Mouse (Mus musculus): ENCODE measurements around the gene Zfr. TPM values are rescaled to one million over a fixed set of nuclear protein-coding genes. Genes with fewer than 3 reads are reported as not detected.

Zfr gene
- total and polyA plus RNA-seq, 2 experiments from 2014 or later = 175 to 212 TPM

DNA sequence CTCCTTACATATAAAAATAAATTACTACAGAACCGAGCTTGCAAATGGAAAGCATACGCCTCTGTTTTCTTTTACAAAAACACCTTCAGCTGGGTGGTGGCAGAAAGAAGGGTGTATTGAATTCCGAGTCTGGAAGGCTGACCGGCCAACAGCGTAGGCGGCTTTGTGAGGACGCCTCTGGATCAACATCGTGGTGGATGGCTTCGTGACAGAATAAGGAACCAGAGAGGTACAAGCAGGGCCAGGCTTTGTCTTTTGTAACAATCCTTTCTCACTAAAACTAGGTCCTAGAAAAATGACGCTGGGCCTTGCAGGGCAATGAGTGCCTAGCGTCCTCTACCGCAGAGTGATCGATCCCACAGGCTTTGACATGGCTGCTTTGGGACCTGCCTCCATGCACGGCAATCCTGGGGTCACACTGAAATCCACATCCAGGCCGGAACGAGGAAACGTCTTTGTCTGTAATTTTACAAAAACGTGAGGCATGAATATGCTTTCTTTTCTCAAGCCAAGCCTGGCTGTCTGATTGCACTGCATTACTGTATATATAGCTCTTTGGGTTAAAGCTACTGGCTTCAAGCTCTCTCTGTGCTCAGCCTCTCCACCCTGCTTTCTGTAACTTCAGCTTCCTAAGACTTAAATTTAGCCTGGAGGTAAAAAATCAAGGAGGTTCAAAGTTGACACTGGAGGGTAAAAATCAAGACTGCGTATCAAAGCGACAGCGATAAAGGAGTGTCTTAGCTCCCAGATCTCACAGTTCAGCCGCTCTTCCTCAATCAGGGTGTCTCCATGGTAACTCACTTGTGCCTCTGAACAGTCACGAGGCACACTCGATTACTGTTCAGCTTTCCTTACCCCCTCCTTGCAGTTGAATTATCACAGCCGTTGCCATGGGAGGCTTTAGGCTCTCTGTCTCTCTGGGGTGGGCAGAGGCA lies 24.3 kb upstream of the Zfr start:
- no peaks in the 10 kb centered on the region for H3K9me3 ChIP-seq (ENCODE audit: low read length)
- no peak for TF ChIP-seq CTCF (IDR thresholded peaks at IDR 0.05; ENCODE audit: low read depth)
- H3K4me3 ChIP-seq (ENCODE audit: low read depth, low read length) = no peak overlapping the region
- WGBS = 54% methylated on average over 25 of the region's 25 CpGs
- H3K36me3 ChIP-seq (ENCODE audit: insufficient read depth) = no peaks in the 10 kb centered on the region
- DNase-seq (peak; percentile 84), ATAC-seq (peak; percentile 98)
- no peaks in the 10 kb centered on the region for H3K27me3 ChIP-seq (ENCODE audit: insufficient read depth, low read length)
- H3K27ac ChIP-seq (ENCODE audit: low read depth, low read length) = peak overlapping the region; percentile 97
- H3K4me1 ChIP-seq (ENCODE audit: insufficient read depth) = peaks cover 10% of the 10 kb centered on the region
- peak overlapping the region; percentile 11; the same call in 1 of the 2 replicates for H3K4me2 ChIP-seq (ENCODE audit: low read depth)
- H3K9ac ChIP-seq = peak overlapping the region; percentile 50

- no peak for ATAC-seq
- no peaks in the 10 kb centered on the region for H3K27me3 ChIP-seq (ENCODE audit: insufficient read depth, low read length)
- no peaks in the 10 kb centered on the region for H3K36me3 ChIP-seq (ENCODE audit: insufficient read depth)
- H3K9me3 ChIP-seq (ENCODE audit: low read length) = no peaks in the 10 kb centered on the region
- H3K4me3 ChIP-seq (ENCODE audit: low read depth, low read length) = no peak overlapping the region
- H3K9ac ChIP-seq = no peak overlapping the region
- H3K4me2 ChIP-seq (ENCODE audit: low read depth) = 0 out of 2 replicates have a peak overlapping the region, but pooled peaks have one; percentile 11
- H3K27ac ChIP-seq (ENCODE audit: low read depth, low read length) = peak overlapping the region; percentile 97
- H3K4me1 ChIP-seq (ENCODE audit: insufficient read depth) = peaks cover 10% of the 10 kb centered on the region
- DNase-seq = no peak
- TF ChIP-seq CTCF (IDR thresholded peaks at IDR 0.05; ENCODE audit: low read depth) = no peak
- WGBS = 66% methylated on average over 4 of the region's 4 CpGs
Observed at GRCm38 (mm10) chr15:12093961-12094566, 23.6 kb upstream of the Zfr start.

DNA sequence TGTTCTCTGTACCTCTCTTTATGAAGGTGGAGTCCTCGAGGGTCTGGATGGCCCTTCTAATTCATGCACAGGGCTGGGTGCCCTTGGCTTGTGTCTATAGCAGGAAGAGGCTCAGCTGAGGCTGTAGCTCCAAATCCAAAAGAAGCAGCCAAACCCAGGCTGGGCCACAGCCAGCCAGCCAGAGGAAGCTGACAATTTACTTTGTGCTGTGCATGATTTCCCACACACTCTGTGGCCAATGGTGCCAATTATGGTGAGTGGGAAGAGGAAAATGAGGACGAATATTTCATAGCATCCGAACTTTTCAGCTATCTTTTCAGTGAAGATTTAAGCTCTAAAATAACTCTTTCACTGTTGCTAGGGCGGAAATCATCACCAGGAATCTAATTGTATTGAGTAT lies 21.2 kb upstream of the Zfr start:
- no peaks in the 10 kb centered on the region for H3K36me3 ChIP-seq (ENCODE audit: insufficient read depth)
- no peaks in the 10 kb centered on the region for H3K27me3 ChIP-seq (ENCODE audit: insufficient read depth, low read length)
- 54% methylated on average over 4 of the region's 4 CpGs for WGBS
- no peak overlapping the region for H3K27ac ChIP-seq (ENCODE audit: low read depth, low read length)
- no peak overlapping the region for H3K4me2 ChIP-seq (ENCODE audit: low read depth)
- no peak overlapping the region for H3K9ac ChIP-seq
- DNase-seq (peak; percentile 81), ATAC-seq (peak; percentile 16; the same call in 1 of the 2 replicates)
- no peak for TF ChIP-seq CTCF (IDR thresholded peaks at IDR 0.05; ENCODE audit: low read depth)
- H3K4me1 ChIP-seq (ENCODE audit: insufficient read depth) = peaks cover 10% of the 10 kb centered on the region
- H3K9me3 ChIP-seq (ENCODE audit: low read length) = no peaks in the 10 kb centered on the region
- H3K4me3 ChIP-seq (ENCODE audit: low read depth, low read length) = no peak overlapping the region

- Histone ChIP-seq H3K4me1 (ENCODE audit: insufficient read depth) (peaks cover 10% of the 10 kb centered on the region), H3K4me3 (ENCODE audit: low read depth, low read length) (no peak overlapping the region), H3K36me3 (ENCODE audit: insufficient read depth) (no peaks in the 10 kb centered on the region), H3K27me3 (ENCODE audit: insufficient read depth, low read length) (no peaks in the 10 kb centered on the region), H3K9ac (no peak overlapping the region), H3K4me2 (ENCODE audit: low read depth) (no peak overlapping the region), H3K9me3 (ENCODE audit: low read length) (no peaks in the 10 kb centered on the region), H3K27ac (ENCODE audit: low read depth, low read length) (no peak overlapping the region)
- ATAC-seq (no peak), DNase-seq (no peak)
- TF ChIP-seq CTCF (IDR thresholded peaks at IDR 0.05; ENCODE audit: low read depth) = peak; percentile 13; the same call in 1 of the 2 replicates
- WGBS = 91% methylated on average over 5 of the region's 5 CpGs
Observed at GRCm38 (mm10) chr15:12097344-12097743, 20.3 kb upstream of the Zfr start.

DNA sequence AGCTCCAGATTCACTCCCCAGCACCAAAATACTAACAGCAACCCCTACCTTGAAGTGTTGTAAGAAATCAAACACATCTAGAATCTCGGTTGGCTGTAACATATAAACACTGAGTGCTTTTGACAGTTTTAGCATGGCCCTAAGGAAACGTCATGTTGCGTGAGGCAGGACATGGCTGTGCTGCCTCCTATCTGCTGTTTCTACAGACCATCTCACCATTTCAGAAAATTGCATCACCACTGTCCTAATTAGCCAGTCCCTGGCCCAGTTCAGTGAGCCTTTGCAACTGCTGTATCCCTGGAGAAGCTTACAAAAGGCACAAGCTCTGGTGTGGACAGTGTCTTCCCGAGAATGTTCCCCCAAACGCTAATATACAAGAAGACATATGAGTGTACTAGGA lies 16.7 kb upstream of the Zfr start:
- WGBS = 76% methylated on average over 5 of the region's 5 CpGs
- H3K4me1 ChIP-seq (ENCODE audit: insufficient read depth) = no peaks in the 10 kb centered on the region
- no peak overlapping the region for H3K27ac ChIP-seq (ENCODE audit: low read depth, low read length)
- no peaks in the 10 kb centered on the region for H3K27me3 ChIP-seq (ENCODE audit: insufficient read depth, low read length)
- ATAC-seq (no peak), DNase-seq (no peak)
- no peaks in the 10 kb centered on the region for H3K9me3 ChIP-seq (ENCODE audit: low read length)
- H3K9ac ChIP-seq = no peak overlapping the region
- H3K4me3 ChIP-seq (ENCODE audit: low read depth, low read length) = no peak overlapping the region
- no peak overlapping the region for H3K4me2 ChIP-seq (ENCODE audit: low read depth)
- no peaks in the 10 kb centered on the region for H3K36me3 ChIP-seq (ENCODE audit: insufficient read depth)
- no peak for TF ChIP-seq CTCF (IDR thresholded peaks at IDR 0.05; ENCODE audit: low read depth)

DNA sequence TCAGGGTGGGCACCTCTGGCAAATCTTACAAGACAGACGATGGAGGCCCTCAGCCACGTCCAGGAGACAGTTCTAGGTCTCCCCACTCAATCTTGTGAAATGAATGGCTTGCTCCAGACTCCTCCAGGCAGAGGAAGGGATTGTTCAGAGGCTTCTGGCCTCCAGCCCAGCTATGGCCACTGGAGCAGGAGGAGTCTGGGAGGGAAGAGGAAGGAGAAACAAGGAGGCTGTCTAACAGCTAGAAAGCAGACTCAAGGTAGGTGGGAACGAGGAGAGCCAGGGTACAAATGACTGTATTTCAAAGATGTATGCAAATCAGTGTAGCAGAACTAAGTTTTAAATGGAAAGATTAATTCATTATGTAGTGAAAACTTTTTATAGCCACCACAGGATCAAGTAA lies 13.9 kb upstream of the Zfr start:
- TF ChIP-seq CTCF (IDR thresholded peaks at IDR 0.05; ENCODE audit: low read depth) = no peak
- Histone ChIP-seq H3K9me3 (ENCODE audit: low read length) (no peaks in the 10 kb centered on the region), H3K9ac (no peak overlapping the region), H3K4me2 (ENCODE audit: low read depth) (no peak overlapping the region), H3K4me1 (ENCODE audit: insufficient read depth) (no peaks in the 10 kb centered on the region), H3K4me3 (ENCODE audit: low read depth, low read length) (no peak overlapping the region), H3K27me3 (ENCODE audit: insufficient read depth, low read length) (no peaks in the 10 kb centered on the region), H3K27ac (ENCODE audit: low read depth, low read length) (no peak overlapping the region), H3K36me3 (ENCODE audit: insufficient read depth) (no peaks in the 10 kb centered on the region)
- ATAC-seq (no peak), DNase-seq (no peak)
- WGBS = 50% methylated on average over 3 of the region's 3 CpGs

- H3K4me3 ChIP-seq (ENCODE audit: low read depth, low read length) = no peak overlapping the region
- TF ChIP-seq CTCF (IDR thresholded peaks at IDR 0.05; ENCODE audit: low read depth) = no peak
- 92% methylated on average over 2 of the region's 2 CpGs for WGBS
- DNase-seq = no peak
- H3K9me3 ChIP-seq (ENCODE audit: low read length) = no peaks in the 10 kb centered on the region
- H3K36me3 ChIP-seq (ENCODE audit: insufficient read depth) = no peaks in the 10 kb centered on the region
- H3K27ac ChIP-seq (ENCODE audit: low read depth, low read length) = no peak overlapping the region
- ATAC-seq = no peak
- H3K27me3 ChIP-seq (ENCODE audit: insufficient read depth, low read length) = no peaks in the 10 kb centered on the region
- no peaks in the 10 kb centered on the region for H3K4me1 ChIP-seq (ENCODE audit: insufficient read depth)
- H3K9ac ChIP-seq = no peak overlapping the region
- no peak overlapping the region for H3K4me2 ChIP-seq (ENCODE audit: low read depth)
Observed at GRCm38 (mm10) chr15:12104827-12105226, 12.8 kb upstream of the Zfr start.

All from forebrain, postnatal 0 days (tissue).